Mouse (Mus musculus) midbrain, embryonic 16.5 days (tissue): ENCODE results near the gene Map7. TPM values are rescaled to one million over a fixed set of nuclear protein-coding genes. Genes with fewer than 3 reads are reported as not detected.

Experiments
- ATAC-seq: fragments of 200-750 bp; cut with Nextera tagmentation; 2 replicates; pipeline ENCODE4 v1.8.0; 2017; ENCODE audit warnings: moderate TSS enrichment
- H3K27ac ChIP-seq: fragments of 300-500 bp; sonication (generic); 2 replicates; pipeline ENCODE4 v1.5.1; 2014; ENCODE audit warnings: mild to moderate bottlenecking, low read length, mixed read lengths
- H3K27me3 ChIP-seq: fragments of 300-500 bp; sonication (generic); 2 replicates; pipeline ENCODE4 v1.6.1; 2014; ENCODE audit warnings: low read depth, low read length, mixed read lengths; ENCODE audit not compliant: control insufficient read depth, insufficient read depth
- H3K36me3 ChIP-seq: fragments of 300-500 bp; sonication (generic); 2 replicates; pipeline ENCODE4 v1.6.1; 2014; ENCODE audit warnings: mild to moderate bottlenecking, low read length, moderate library complexity, mixed read lengths; ENCODE audit not compliant: control insufficient read depth, insufficient read depth
- H3K4me1 ChIP-seq: fragments of 300-500 bp; sonication (generic); 2 replicates; pipeline ENCODE4 v1.6.1; 2014; ENCODE audit warnings: mild to moderate bottlenecking, low read length, mixed read lengths; ENCODE audit not compliant: control insufficient read depth, insufficient read depth
- H3K4me2 ChIP-seq: fragments of 300-500 bp; sonication (generic); 2 replicates; pipeline ENCODE4 v1.6.1; 2014; ENCODE audit warnings: mild to moderate bottlenecking, low read length, mixed read lengths
- H3K4me3 ChIP-seq: fragments of 300-500 bp; sonication (generic); 2 replicates; pipeline ENCODE4 v1.5.1; 2014; ENCODE audit warnings: low read depth, mild to moderate bottlenecking, low read length, moderate library complexity, mixed read lengths
- H3K9ac ChIP-seq: fragments of 300-500 bp; sonication (generic); 2 replicates; pipeline ENCODE4 v1.6.1; 2014; ENCODE audit warnings: low read depth, low read length, mixed read lengths
- H3K9me3 ChIP-seq: fragments of 300-500 bp; sonication (generic); replicated peaks from 2 replicates; pipeline ENCODE4 v1.6.1; 2014; ENCODE audit warnings: mild to moderate bottlenecking, low read length, mixed read lengths; ENCODE audit not compliant: control insufficient read depth, poor library complexity, severe bottlenecking
- WGBS: fragments of 180-500 bp; shearing (Covaris S2); extraction: QIAGEN DNeasy Blood & Tissue Kit; methylation state at CpG from one replicate; pipeline ENCODE4 v1.1.7; 2014; 5-methylcytosine and 5-hydroxymethylcytosine counted together
- polyA plus RNA-seq: library from polyadenylated mRNA; unstranded; fragments of >200 nt; fragmentation: Nextera tagmentation; extraction: Ambion mirVana; gene quantifications from 2 replicates; pipeline ENCODE4 v1.2.1, GENCODE M21; 2015

The Map7 gene
- polyA plus RNA-seq, 1 experiment from 2014 or later, result 8.5 TPM

DNA sequence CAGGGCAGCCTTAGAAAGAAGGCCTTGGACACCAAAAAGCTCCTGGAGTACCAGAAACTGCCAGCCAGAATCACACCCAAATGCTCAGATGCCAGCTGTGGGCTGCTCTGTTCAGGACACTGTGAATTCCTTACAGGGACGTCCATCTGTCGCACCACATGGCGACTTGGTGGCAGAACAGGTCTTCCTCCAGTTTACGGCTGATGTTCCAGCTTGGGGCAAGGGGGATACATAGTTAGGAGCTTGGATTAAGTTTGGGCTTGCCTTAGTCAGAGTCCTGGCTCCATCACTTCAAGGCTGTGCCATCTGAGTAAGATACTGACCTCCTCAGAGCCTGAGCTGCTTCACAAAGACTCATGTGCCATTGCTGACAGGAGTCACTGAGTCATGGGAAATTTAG lies 26.3 kb upstream of the Map7 start:
- no peak overlapping the region for H3K4me3 ChIP-seq
- H3K4me2 ChIP-seq, result no peak overlapping the region
- ATAC-seq, result no peak
- no peaks in the 10 kb centered on the region for H3K9me3 ChIP-seq
- H3K36me3 ChIP-seq, result no peaks in the 10 kb centered on the region
- H3K27ac ChIP-seq, result no peak overlapping the region
- no peak overlapping the region for H3K9ac ChIP-seq
- WGBS, result 85% methylated on average over 4 of the region's 4 CpGs
- no peaks in the 10 kb centered on the region for H3K4me1 ChIP-seq
- H3K27me3 ChIP-seq, result no peaks in the 10 kb centered on the region

DNA sequence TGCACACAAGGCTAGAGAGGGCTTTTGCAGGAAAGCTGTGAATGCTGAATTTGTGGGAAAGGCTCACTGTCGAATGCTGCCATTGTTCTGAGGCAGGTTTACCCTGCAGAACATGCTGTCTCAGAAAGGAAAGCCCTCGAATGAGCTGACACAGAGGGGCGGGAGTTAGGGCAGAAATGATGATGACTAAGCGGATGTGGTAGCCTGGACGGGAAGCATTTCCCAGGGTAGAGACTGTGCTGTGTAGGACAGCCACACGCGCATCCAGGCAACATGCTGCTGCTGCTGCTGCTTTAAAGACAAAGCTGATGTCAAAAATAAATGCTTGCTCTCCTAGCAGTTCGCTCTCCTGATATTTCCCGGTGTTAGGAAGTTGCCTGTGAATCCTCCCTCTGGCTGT lies 24.9 kb upstream of the Map7 start:
- WGBS, result 46% methylated on average over 9 of the region's 9 CpGs
- Histone ChIP-seq H3K9me3 (no peaks in the 10 kb centered on the region), H3K36me3 (no peaks in the 10 kb centered on the region), H3K27ac (no peak overlapping the region), H3K4me3 (no peak overlapping the region), H3K27me3 (no peaks in the 10 kb centered on the region), H3K4me2 (no peak overlapping the region), H3K4me1 (no peaks in the 10 kb centered on the region), H3K9ac (0 out of 2 replicates have a peak overlapping the region, but pooled peaks have one; percentile 42)
- no peak; the same call in 1 of the 2 replicates for ATAC-seq

- ATAC-seq, result no peak
- no peak overlapping the region for H3K4me3 ChIP-seq
- H3K9ac ChIP-seq, result no peak overlapping the region
- no peak overlapping the region for H3K4me2 ChIP-seq
- no peaks in the 10 kb centered on the region for H3K36me3 ChIP-seq
- H3K27me3 ChIP-seq, result no peaks in the 10 kb centered on the region
- H3K27ac ChIP-seq, result no peak overlapping the region
- H3K4me1 ChIP-seq, result no peaks in the 10 kb centered on the region
- 84% methylated on average over 12 of the region's 12 CpGs for WGBS
- no peaks in the 10 kb centered on the region for H3K9me3 ChIP-seq
Measured at GRCm38 (mm10) chr10:20124576-20124975, 23.7 kb upstream of the Map7 start.

- Histone ChIP-seq H3K36me3 (no peaks in the 10 kb centered on the region), H3K9me3 (no peaks in the 10 kb centered on the region), H3K27me3 (no peaks in the 10 kb centered on the region), H3K9ac (no peak overlapping the region), H3K27ac (no peak overlapping the region), H3K4me2 (no peak overlapping the region), H3K4me3 (no peak overlapping the region), H3K4me1 (no peaks in the 10 kb centered on the region)
- WGBS, result 48% methylated on average over 4 of the region's 4 CpGs
- ATAC-seq, result peak; percentile 81
Measured at GRCm38 (mm10) chr10:20125226-20125625, 23.0 kb upstream of the Map7 start.

- no peaks in the 10 kb centered on the region for H3K4me1 ChIP-seq
- WGBS, result 93% methylated on average over 12 of the region's 12 CpGs
- no peak overlapping the region for H3K4me3 ChIP-seq
- no peaks in the 10 kb centered on the region for H3K9me3 ChIP-seq
- no peaks in the 10 kb centered on the region; the same call in 1 of the 2 replicates for H3K36me3 ChIP-seq
- H3K27me3 ChIP-seq, result no peaks in the 10 kb centered on the region
- H3K27ac ChIP-seq, result no peak overlapping the region
- H3K9ac ChIP-seq, result no peak overlapping the region
- no peak for ATAC-seq
- no peak overlapping the region for H3K4me2 ChIP-seq
Measured at GRCm38 (mm10) chr10:20132933-20133652, 15.2 kb upstream of the Map7 start.

GRCm38 (mm10) chr10:20135350-20136058 lies 12.8 kb upstream of the Map7 start:
- no peak overlapping the region for H3K4me2 ChIP-seq
- no peaks in the 10 kb centered on the region; the same call in 1 of the 2 replicates for H3K36me3 ChIP-seq
- no peak overlapping the region for H3K9ac ChIP-seq
- no peaks in the 10 kb centered on the region for H3K27me3 ChIP-seq
- H3K4me1 ChIP-seq, result no peaks in the 10 kb centered on the region
- no peaks in the 10 kb centered on the region for H3K9me3 ChIP-seq
- WGBS, result 80% methylated on average over 15 of the region's 15 CpGs
- no peak for ATAC-seq
- no peak overlapping the region for H3K27ac ChIP-seq
- H3K4me3 ChIP-seq, result no peak overlapping the region

GRCm38 (mm10) chr10:20136505-20136904 lies 11.8 kb upstream of the Map7 start:
- no peak overlapping the region for H3K4me3 ChIP-seq
- H3K36me3 ChIP-seq, result no peaks in the 10 kb centered on the region; the same call in 1 of the 2 replicates
- no peak overlapping the region for H3K27ac ChIP-seq
- H3K4me2 ChIP-seq, result no peak overlapping the region
- no peaks in the 10 kb centered on the region for H3K27me3 ChIP-seq
- H3K9ac ChIP-seq, result no peak overlapping the region
- no peaks in the 10 kb centered on the region for H3K4me1 ChIP-seq
- H3K9me3 ChIP-seq, result no peaks in the 10 kb centered on the region
- WGBS, result 92% methylated on average over 1 of the region's 1 CpGs
- ATAC-seq, result no peak

DNA sequence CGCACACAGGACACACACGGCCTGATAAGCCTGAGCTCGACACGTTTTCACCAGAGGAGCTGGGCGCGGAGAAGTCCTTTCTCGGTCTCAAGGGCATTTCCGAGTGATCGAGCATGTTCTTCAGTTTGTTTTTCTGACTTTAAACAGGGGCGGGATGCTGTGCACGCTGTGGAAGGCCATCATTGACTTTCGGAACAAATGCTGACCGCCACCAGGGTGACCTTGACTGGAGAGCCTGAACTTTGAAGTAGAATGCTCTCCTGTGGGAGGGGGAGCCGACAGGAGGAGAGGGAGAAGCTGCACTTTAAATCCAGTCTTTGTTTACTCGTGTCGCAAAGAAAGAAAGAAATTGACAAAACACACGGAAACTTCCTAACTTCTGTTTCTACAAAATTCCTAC lies 6.9 kb upstream of the Map7 start:
- H3K4me1 ChIP-seq, result no peaks in the 10 kb centered on the region
- no peak overlapping the region for H3K4me2 ChIP-seq
- ATAC-seq, result no peak
- WGBS, result 46% methylated on average over 17 of the region's 17 CpGs
- no peaks in the 10 kb centered on the region for H3K36me3 ChIP-seq
- H3K27me3 ChIP-seq, result no peaks in the 10 kb centered on the region; the same call in 1 of the 2 replicates
- no peak overlapping the region for H3K4me3 ChIP-seq
- H3K9me3 ChIP-seq, result no peaks in the 10 kb centered on the region
- no peak overlapping the region for H3K9ac ChIP-seq
- H3K27ac ChIP-seq, result no peak overlapping the region

DNA sequence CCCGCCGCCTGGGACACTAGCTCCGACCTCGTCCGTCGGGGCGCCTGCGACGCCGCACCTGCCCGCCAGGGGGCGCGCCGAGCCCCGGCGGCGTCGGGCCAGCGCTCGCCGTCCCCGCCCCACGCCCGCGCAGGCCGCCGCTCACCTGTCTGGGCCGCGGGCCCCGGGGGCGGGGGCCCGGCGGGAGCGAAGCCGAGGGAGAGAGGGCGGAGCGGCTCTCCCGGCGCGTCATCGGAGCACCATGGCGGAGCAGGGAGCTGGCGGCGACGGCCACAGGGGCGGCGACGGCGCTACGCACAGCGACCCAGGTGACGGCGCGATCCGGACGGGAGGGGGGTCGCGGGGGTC lies 476 bp downstream of the Map7 start:
- H3K4me3 ChIP-seq, result peak overlapping the region; percentile 68
- H3K27ac ChIP-seq, result no peak overlapping the region
- under 1% methylated on average over 43 of the region's 58 CpGs for WGBS
- peak; percentile 73 for ATAC-seq
- H3K36me3 ChIP-seq, result no peaks in the 10 kb centered on the region
- H3K4me2 ChIP-seq, result peak overlapping the region; percentile 89
- H3K27me3 ChIP-seq, result peaks cover 25% of the 10 kb centered on the region
- H3K9ac ChIP-seq, result peak overlapping the region; percentile 60
- peaks cover 17% of the 10 kb centered on the region for H3K4me1 ChIP-seq
- no peaks in the 10 kb centered on the region for H3K9me3 ChIP-seq
